Mouse (Mus musculus) liver, embryonic 12.5 days (tissue): Measurements from ENCODE around the gene Slc20a1. TPM values are rescaled to one million over a fixed set of nuclear protein-coding genes. Genes with fewer than 3 reads are reported as not detected.

Experiments
- ATAC-seq: fragments of 200-750 bp; cut with Nextera tagmentation; 2 replicates; pipeline ENCODE4 v1.8.0; 2017; ENCODE audit warnings: moderate number of reproducible peaks, mild to moderate bottlenecking, moderate library complexity
- H3K27ac ChIP-seq: fragments of 300-500 bp; sonication (generic); 2 replicates; pipeline ENCODE4 v1.5.1; 2016; ENCODE audit warnings: mild to moderate bottlenecking
- H3K27me3 ChIP-seq: fragments of 300-500 bp; sonication (generic); replicated peaks from 2 replicates; pipeline ENCODE4 v1.6.1; 2016; ENCODE audit warnings: mild to moderate bottlenecking, moderate library complexity
- H3K36me3 ChIP-seq: fragments of 300-500 bp; sonication (generic); 2 replicates; pipeline ENCODE4 v1.6.1; 2016; ENCODE audit warnings: mild to moderate bottlenecking, moderate library complexity
- H3K4me1 ChIP-seq: fragments of 300-500 bp; sonication (generic); 2 replicates; pipeline ENCODE4 v1.6.1; 2016
- H3K4me2 ChIP-seq: fragments of 300-500 bp; sonication (generic); 2 replicates; pipeline ENCODE4 v1.6.1; 2016; ENCODE audit warnings: mild to moderate bottlenecking, moderate library complexity
- H3K4me3 ChIP-seq: fragments of 300-500 bp; sonication (generic); 2 replicates; pipeline ENCODE4 v1.5.1; 2016; ENCODE audit warnings: mild to moderate bottlenecking, moderate library complexity
- H3K9ac ChIP-seq: fragments of 300-500 bp; sonication (generic); 2 replicates; pipeline ENCODE4 v1.6.1; 2016; ENCODE audit warnings: mild to moderate bottlenecking, moderate library complexity
- H3K9me3 ChIP-seq: fragments of 300-500 bp; sonication (generic); replicated peaks from 2 replicates; pipeline ENCODE4 v1.6.1; 2016; ENCODE audit warnings: mild to moderate bottlenecking, moderate library complexity
- WGBS: fragments of 180-500 bp; shearing (Covaris S2); methylation state at CpG from one replicate; pipeline ENCODE4 v1.1.7; 2016; ENCODE audit not compliant: insufficient replicate concordance; 5-methylcytosine and 5-hydroxymethylcytosine counted together
- polyA plus RNA-seq: library from polyadenylated mRNA; unstranded; fragments of >200 nt; fragmentation: Nextera tagmentation; extraction: Ambion mirVana; gene quantifications from 2 replicates; pipeline ENCODE4 v1.2.1, GENCODE M21; 2016

The Slc20a1 gene
- polyA plus RNA-seq, 1 experiment from 2014 or later, result 78.4 TPM

- ATAC-seq, result no peak
- no peaks in the 10 kb centered on the region for H3K9me3 ChIP-seq
- no peak overlapping the region for H3K4me3 ChIP-seq
- peaks cover 87% of the 10 kb centered on the region for H3K4me1 ChIP-seq
- WGBS, result 50% methylated on average over 4 of the region's 4 CpGs
- peak overlapping the region; percentile 67 for H3K4me2 ChIP-seq
- peak overlapping the region; percentile 93 for H3K27ac ChIP-seq
- H3K27me3 ChIP-seq, result no peaks in the 10 kb centered on the region
- H3K36me3 ChIP-seq, result no peaks in the 10 kb centered on the region
- H3K9ac ChIP-seq, result peak overlapping the region; percentile 77
Measured at GRCm38 (mm10) chr2:129232023-129232422, 33.5 kb downstream of the Slc20a1 start.

- Histone ChIP-seq H3K4me3 (no peak overlapping the region), H3K27ac (peak overlapping the region; percentile 93), H3K9me3 (no peaks in the 10 kb centered on the region), H3K36me3 (no peaks in the 10 kb centered on the region), H3K9ac (peak overlapping the region; percentile 77), H3K4me1 (peaks cover 87% of the 10 kb centered on the region), H3K27me3 (no peaks in the 10 kb centered on the region), H3K4me2 (peak overlapping the region; percentile 67)
- WGBS, result 71% methylated on average over 9 of the region's 9 CpGs
- ATAC-seq, result peak; percentile 59
Measured at GRCm38 (mm10) chr2:129232484-129232883, 33.9 kb downstream of the Slc20a1 start.

- H3K4me2 ChIP-seq, result peak overlapping the region; percentile 67
- H3K4me3 ChIP-seq, result peak overlapping the region; percentile 45
- 49% methylated on average over 1 of the region's 1 CpGs for WGBS
- H3K9ac ChIP-seq, result peak overlapping the region; percentile 77
- peaks cover 81% of the 10 kb centered on the region for H3K4me1 ChIP-seq
- no peaks in the 10 kb centered on the region for H3K9me3 ChIP-seq
- H3K36me3 ChIP-seq, result no peaks in the 10 kb centered on the region
- H3K27ac ChIP-seq, result peak overlapping the region; percentile 93
- H3K27me3 ChIP-seq, result no peaks in the 10 kb centered on the region
- no peak for ATAC-seq
Measured at GRCm38 (mm10) chr2:129233218-129233617, 34.7 kb downstream of the Slc20a1 start.

- 16% methylated on average over 9 of the region's 9 CpGs for WGBS
- Histone ChIP-seq H3K27ac (peak overlapping the region; percentile 93), H3K9ac (peak overlapping the region; percentile 77), H3K27me3 (no peaks in the 10 kb centered on the region), H3K4me1 (peaks cover 81% of the 10 kb centered on the region), H3K4me3 (peak overlapping the region; percentile 45), H3K4me2 (peak overlapping the region; percentile 67), H3K36me3 (no peaks in the 10 kb centered on the region), H3K9me3 (no peaks in the 10 kb centered on the region)
- ATAC-seq, result peak; percentile 80
Measured at GRCm38 (mm10) chr2:129233803-129234477, 35.4 kb downstream of the Slc20a1 start.

GRCm38 (mm10) chr2:129234731-129235130 lies 36.2 kb downstream of the Slc20a1 start:
- 62% methylated on average over 2 of the region's 2 CpGs for WGBS
- peaks cover 82% of the 10 kb centered on the region for H3K4me1 ChIP-seq
- H3K4me2 ChIP-seq, result peak overlapping the region; percentile 67

GRCm38 (mm10) chr2:129236526-129236925 lies 38.0 kb downstream of the Slc20a1 start:
- no peak overlapping the region for H3K4me2 ChIP-seq
- H3K36me3 ChIP-seq, result no peaks in the 10 kb centered on the region
- H3K9ac ChIP-seq, result no peak overlapping the region
- 86% methylated on average over 4 of the region's 4 CpGs for WGBS
- H3K4me3 ChIP-seq, result no peak overlapping the region
- no peaks in the 10 kb centered on the region for H3K27me3 ChIP-seq
- no peak for ATAC-seq
- peaks cover 85% of the 10 kb centered on the region for H3K4me1 ChIP-seq
- peak overlapping the region; percentile 45 for H3K27ac ChIP-seq
- no peaks in the 10 kb centered on the region for H3K9me3 ChIP-seq

More at GRCm38 (mm10) chr2:129234731-129235130, 36.2 kb downstream of the Slc20a1 start:
- Histone ChIP-seq H3K4me3 (no peak overlapping the region), H3K9me3 (no peaks in the 10 kb centered on the region), H3K27ac (peak overlapping the region; percentile 93), H3K9ac (peak overlapping the region; percentile 77), H3K36me3 (no peaks in the 10 kb centered on the region), H3K27me3 (no peaks in the 10 kb centered on the region)
- ATAC-seq, result no peak

- Histone ChIP-seq H3K9me3 (no peaks in the 10 kb centered on the region), H3K27me3 (no peaks in the 10 kb centered on the region), H3K4me3 (no peak overlapping the region), H3K36me3 (no peaks in the 10 kb centered on the region), H3K27ac (peak overlapping the region; percentile 90), H3K4me1 (peaks cover 85% of the 10 kb centered on the region), H3K9ac (peak overlapping the region; percentile 49), H3K4me2 (peak overlapping the region; percentile 34)
- ATAC-seq, result peak; percentile 92
- WGBS, result 60% methylated on average over 9 of the region's 9 CpGs
Measured at GRCm38 (mm10) chr2:129240726-129241432, 42.3 kb downstream of the Slc20a1 start.

GRCm38 (mm10) chr2:129241845-129242833 lies 43.6 kb downstream of the Slc20a1 start:
- Histone ChIP-seq H3K27me3 (no peaks in the 10 kb centered on the region), H3K36me3 (no peaks in the 10 kb centered on the region), H3K4me3 (no peak overlapping the region), H3K4me2 (0 out of 2 replicates have a peak overlapping the region, but pooled peaks have one; percentile 34), H3K27ac (peak overlapping the region; percentile 90), H3K9ac (peak overlapping the region; percentile 49; the same call in 1 of the 2 replicates), H3K9me3 (no peaks in the 10 kb centered on the region), H3K4me1 (peaks cover 75% of the 10 kb centered on the region)
- no peak for ATAC-seq
- 68% methylated on average over 7 of the region's 7 CpGs for WGBS

GRCm38 (mm10) chr2:129243005-129243404 lies 44.4 kb downstream of the Slc20a1 start:
- Histone ChIP-seq H3K4me3 (no peak overlapping the region), H3K9me3 (no peaks in the 10 kb centered on the region), H3K4me2 (no peak overlapping the region), H3K4me1 (peaks cover 71% of the 10 kb centered on the region), H3K36me3 (no peaks in the 10 kb centered on the region), H3K27ac (peak overlapping the region; percentile 90), H3K9ac (no peak overlapping the region), H3K27me3 (no peaks in the 10 kb centered on the region)
- WGBS, result 65% methylated on average over 4 of the region's 4 CpGs
- ATAC-seq, result peak; percentile 58

- Histone ChIP-seq H3K4me1 (peaks cover 65% of the 10 kb centered on the region), H3K27ac (peak overlapping the region; percentile 90), H3K36me3 (no peaks in the 10 kb centered on the region), H3K9me3 (no peaks in the 10 kb centered on the region), H3K27me3 (no peaks in the 10 kb centered on the region), H3K4me3 (no peak overlapping the region), H3K4me2 (no peak overlapping the region), H3K9ac (0 out of 2 replicates have a peak overlapping the region, but pooled peaks have one; percentile 2)
- 53% methylated on average over 9 of the region's 9 CpGs for WGBS
- no peak for ATAC-seq
Measured at GRCm38 (mm10) chr2:129243786-129244185, 45.2 kb downstream of the Slc20a1 start.

- Histone ChIP-seq H3K36me3 (no peaks in the 10 kb centered on the region), H3K4me2 (no peak overlapping the region), H3K4me1 (peaks cover 57% of the 10 kb centered on the region), H3K9ac (no peak overlapping the region), H3K27ac (no peak overlapping the region), H3K27me3 (no peaks in the 10 kb centered on the region), H3K4me3 (no peak overlapping the region), H3K9me3 (no peaks in the 10 kb centered on the region)
- WGBS, result 74% methylated on average over 20 of the region's 20 CpGs
- ATAC-seq, result no peak
Measured at GRCm38 (mm10) chr2:129244446-129245120, 46.0 kb downstream of the Slc20a1 start.
